Mouse (Mus musculus) olfactory bulb, adult 2 months (tissue): ENCODE measurements around the gene C1qtnf7. TPM values are rescaled to one million over a fixed set of nuclear protein-coding genes. Genes with fewer than 3 reads are reported as not detected.

ENCODE experiments used
- H3K27ac ChIP-seq: fragments of 200-500 bp; 2 replicates; pipeline ENCODE4 v1.5.1; 2012; ENCODE audit warnings: low read depth, low read length; ENCODE audit not compliant: insufficient read depth
- H3K4me1 ChIP-seq: fragments of 200-500 bp; 2 replicates; pipeline ENCODE4 v1.6.1; 2012; ENCODE audit warnings: low read length; ENCODE audit not compliant: control insufficient read depth, insufficient read depth
- H3K4me3 ChIP-seq: fragments of 200-500 bp; 2 replicates; pipeline ENCODE4 v1.5.1; 2012; ENCODE audit warnings: mild to moderate bottlenecking, low read depth, low read length, moderate library complexity; ENCODE audit not compliant: insufficient read depth
- CTCF ChIP-seq: fragments of 200-500 bp; IDR thresholded peaks from 2 replicates; pipeline ENCODE4 v1.5.1; 2012; ENCODE audit warnings: low read depth, mild to moderate bottlenecking, low read length, moderate library complexity; ENCODE audit not compliant: insufficient read depth
- POLR2A ChIP-seq: fragments of 200-500 bp; IDR thresholded peaks from 2 replicates; pipeline ENCODE4 v1.6.1; 2012; ENCODE audit warnings: mild to moderate bottlenecking, low read depth, low read length, moderate library complexity; ENCODE audit not compliant: insufficient read depth
- WGBS: fragments of 180-500 bp; shearing (Covaris S2); methylation state at CpG from one replicate; pipeline ENCODE4 v1.1.7; 2018; 5-methylcytosine and 5-hydroxymethylcytosine counted together
- polyA plus RNA-seq: library from polyadenylated mRNA; stranded (reverse); fragments of >200 nt; gene quantifications from 2 replicates; pipeline ENCODE4 v1.2.4, GENCODE M21; 2012; ENCODE audit warnings: low replicate concordance; ENCODE audit not compliant: missing spikeins, insufficient read depth, insufficient read length

The C1qtnf7 gene
- polyA plus RNA-seq, 1 experiment, result not detected

DNA sequence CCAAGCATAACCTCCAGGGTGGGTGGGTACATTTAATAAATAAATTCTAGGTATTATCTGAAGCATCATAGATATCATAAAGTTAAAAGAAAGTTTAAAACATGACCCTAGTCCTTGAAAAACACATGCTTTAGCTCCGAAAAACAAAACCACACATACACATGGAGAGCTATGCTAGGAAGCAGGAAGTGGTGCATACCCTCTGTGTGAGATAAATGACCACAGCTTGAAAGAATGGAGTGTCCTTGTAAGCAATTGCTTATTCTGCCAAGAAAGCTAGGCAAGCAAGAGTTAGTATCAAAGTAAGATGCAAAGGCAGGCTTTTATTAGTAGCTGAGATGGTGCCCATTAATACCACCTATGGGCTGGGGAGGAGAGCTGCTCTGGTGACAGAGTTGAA is 6.4 kb upstream of the C1qtnf7 start:
- Histone ChIP-seq H3K4me3 (no peak overlapping the region), H3K4me1 (no peaks in the 10 kb centered on the region), H3K27ac (no peak overlapping the region)
- 90% methylated on average over 1 of the region's 1 CpGs for WGBS
- TF ChIP-seq CTCF, result no peak
- no peak for TF ChIP-seq POLR2A

DNA sequence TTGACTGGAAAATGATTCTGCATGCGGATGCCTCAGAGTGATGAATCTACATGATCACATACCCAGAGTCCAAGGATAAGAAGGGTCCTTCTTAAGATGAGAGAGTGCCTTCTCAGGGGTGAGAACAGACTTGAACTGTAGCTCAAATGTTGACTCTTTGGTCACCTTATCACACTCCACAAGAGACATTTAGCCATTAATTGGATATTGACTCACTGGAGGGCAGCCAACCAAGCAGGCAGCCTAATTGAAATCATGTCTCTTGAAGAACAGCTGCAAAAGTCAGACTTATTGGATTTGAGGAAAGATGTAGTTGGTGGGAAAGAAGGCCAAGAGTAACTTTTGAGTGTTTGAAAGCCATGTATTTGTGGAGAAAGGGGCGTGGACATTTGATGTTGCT is 4.2 kb upstream of the C1qtnf7 start:
- 84% methylated on average over 2 of the region's 2 CpGs for WGBS
- TF ChIP-seq POLR2A, result no peak
- no peak for TF ChIP-seq CTCF
- no peak overlapping the region for H3K4me3 ChIP-seq

DNA sequence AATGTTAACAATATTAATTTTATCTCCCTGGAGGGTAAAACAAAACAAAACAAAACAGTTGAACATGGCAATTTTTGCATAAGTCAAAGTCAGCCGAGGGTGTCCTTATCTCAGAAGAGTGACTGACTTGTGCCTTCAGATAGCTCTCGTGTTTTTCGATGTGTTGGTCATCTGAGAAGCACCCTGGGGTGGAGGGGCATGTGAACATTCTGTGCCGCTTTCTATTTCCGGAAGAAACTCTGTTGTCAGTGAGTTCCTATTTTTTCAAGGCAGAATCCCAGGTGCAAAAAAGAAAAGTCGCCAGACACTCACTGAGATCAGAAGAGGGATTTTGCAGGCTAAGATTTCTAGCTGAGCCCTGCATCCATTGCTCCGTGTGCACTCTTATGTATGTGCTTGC is 1.2 kb downstream of the C1qtnf7 start:
- H3K27ac ChIP-seq, result no peak overlapping the region
- H3K4me3 ChIP-seq, result no peak overlapping the region
- TF ChIP-seq CTCF (no peak), POLR2A (no peak)
- WGBS, result 78% methylated on average over 7 of the region's 7 CpGs
- H3K4me1 ChIP-seq, result no peaks in the 10 kb centered on the region

More for the DNA sequence above, 4.2 kb upstream of the C1qtnf7 start:
- no peaks in the 10 kb centered on the region for H3K4me1 ChIP-seq
- no peak overlapping the region for H3K27ac ChIP-seq

DNA sequence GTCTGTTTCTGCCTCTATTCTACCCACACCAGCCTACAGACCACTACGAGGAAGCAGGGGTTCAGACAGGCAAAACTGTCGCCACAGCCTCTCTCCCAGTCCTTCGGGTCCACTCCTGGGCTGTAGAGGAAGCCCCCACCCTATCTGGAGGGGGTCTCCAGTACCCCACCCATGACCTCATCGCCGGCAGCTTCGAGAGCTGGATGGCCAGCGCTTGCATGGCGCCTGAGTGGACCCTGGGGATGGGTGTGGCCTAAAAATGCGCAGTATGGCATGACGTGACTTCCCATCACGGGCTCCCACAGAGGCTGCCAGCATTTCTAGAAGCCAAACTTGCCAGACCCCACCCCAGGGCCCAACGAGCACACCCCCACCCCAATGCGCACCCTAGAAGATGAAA is 2.0 kb downstream of the C1qtnf7 start:
- WGBS, result 89% methylated on average over 13 of the region's 13 CpGs
- TF ChIP-seq POLR2A (no peak), CTCF (no peak)

DNA sequence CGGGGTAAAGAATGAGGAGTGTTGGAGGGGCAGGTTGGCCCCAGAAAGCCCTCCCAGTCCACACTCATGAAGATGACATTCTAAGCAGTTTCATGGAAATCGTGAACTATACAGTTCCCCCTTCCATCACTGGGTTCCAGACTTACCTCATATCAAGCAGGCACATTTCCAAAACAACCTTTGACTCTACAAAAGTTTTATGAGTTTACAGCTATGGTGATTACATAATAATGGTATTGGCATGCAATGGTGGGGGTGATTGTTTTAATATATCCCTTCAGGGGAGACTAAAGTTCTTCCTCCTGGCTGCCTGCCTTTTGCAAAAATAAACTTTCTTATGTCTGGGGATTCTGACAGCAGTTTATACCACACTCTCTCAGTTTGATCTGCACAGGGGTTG is 4.6 kb downstream of the C1qtnf7 start:
- H3K4me1 ChIP-seq, result no peaks in the 10 kb centered on the region
- no peak overlapping the region for H3K27ac ChIP-seq
- TF ChIP-seq CTCF, result no peak
- TF ChIP-seq POLR2A, result no peak
- H3K4me3 ChIP-seq, result no peak overlapping the region
- WGBS, result 93% methylated on average over 2 of the region's 2 CpGs

More for the DNA sequence above, 2.0 kb downstream of the C1qtnf7 start:
- Histone ChIP-seq H3K4me1 (no peaks in the 10 kb centered on the region), H3K4me3 (no peak overlapping the region), H3K27ac (no peak overlapping the region)

DNA sequence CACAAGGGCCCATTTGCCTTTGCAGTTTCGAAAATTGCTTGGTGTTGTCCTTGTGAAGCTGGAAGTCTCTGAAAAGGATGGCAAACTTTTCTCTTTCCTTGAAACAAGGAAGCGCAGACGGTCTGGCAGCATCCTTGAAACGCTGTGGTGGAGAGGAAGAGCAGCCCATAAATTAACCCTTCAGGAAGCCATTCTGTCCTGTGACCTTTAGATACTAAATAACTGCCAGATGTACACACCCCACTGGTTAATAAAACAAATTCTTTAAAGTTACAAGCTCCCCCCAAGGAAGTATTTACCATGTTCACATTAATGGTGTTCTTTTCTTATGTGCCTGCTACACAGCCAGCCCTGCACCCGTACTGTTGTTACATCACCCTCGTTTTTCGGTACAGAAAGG is 6.0 kb downstream of the C1qtnf7 start:
- Histone ChIP-seq H3K4me1 (no peaks in the 10 kb centered on the region), H3K27ac (no peak overlapping the region), H3K4me3 (no peak overlapping the region)
- TF ChIP-seq CTCF (no peak), POLR2A (no peak)
- WGBS, result 89% methylated on average over 7 of the region's 7 CpGs

DNA sequence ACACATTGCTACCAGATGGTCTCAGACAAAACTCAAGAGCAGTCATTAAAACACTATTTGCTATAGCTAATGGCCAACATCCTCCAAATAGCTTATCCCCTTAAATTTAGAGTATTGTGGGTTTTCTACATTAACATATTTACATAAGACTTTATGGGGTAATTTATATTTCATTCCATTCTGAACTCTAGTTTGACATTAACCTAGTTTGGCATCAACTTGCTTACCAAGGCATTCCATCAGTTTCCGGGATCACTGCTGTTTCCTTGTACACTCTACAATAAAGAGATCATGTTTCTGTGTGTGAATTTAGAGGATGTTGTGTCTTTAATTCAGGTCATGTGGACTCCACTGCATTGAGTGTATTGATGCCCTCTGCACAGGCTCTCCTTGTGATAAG is 7.5 kb downstream of the C1qtnf7 start:
- Histone ChIP-seq H3K4me3 (no peak overlapping the region), H3K27ac (no peak overlapping the region), H3K4me1 (no peaks in the 10 kb centered on the region)
- TF ChIP-seq CTCF, result no peak
- TF ChIP-seq POLR2A, result no peak
- 84% methylated on average over 1 of the region's 1 CpGs for WGBS

DNA sequence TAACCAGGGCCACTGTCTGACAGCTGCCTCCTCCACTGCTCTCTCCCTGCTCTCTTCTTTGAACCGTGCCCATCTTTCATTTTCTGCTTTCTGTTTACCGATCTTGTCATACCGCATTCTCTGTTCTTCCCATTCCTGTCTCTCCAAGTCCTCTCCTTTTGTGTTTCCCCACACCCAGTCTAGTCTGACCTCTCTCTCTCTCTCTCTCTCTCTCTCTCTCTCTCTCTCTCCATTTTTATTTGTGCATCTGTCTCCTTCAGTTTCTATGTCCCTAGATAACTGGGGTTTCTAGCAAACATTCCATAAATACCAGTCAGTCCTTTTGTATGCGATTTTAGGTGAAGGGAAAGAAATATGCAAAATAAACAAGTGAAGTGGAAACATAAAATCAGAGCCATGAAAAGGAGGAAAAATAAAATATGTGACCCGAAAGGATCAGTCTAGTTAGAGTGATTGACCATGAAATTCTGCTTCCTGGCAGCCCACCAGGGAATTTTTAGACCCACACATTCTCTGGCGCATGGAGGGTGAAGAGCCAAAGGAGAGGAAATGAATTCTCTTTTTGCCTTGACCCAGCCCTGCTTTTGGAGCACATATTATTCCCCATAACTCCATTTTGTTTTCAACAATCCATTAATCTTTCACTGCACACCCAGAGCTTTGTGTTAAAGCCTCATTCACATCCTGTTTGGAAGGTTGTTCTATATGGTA is 11.7 kb downstream of the C1qtnf7 start:
- Histone ChIP-seq H3K27ac (no peak overlapping the region), H3K4me1 (no peaks in the 10 kb centered on the region), H3K4me3 (no peak overlapping the region)
- 80% methylated on average over 6 of the region's 6 CpGs for WGBS
- no peak for TF ChIP-seq POLR2A
- TF ChIP-seq CTCF, result no peak

DNA sequence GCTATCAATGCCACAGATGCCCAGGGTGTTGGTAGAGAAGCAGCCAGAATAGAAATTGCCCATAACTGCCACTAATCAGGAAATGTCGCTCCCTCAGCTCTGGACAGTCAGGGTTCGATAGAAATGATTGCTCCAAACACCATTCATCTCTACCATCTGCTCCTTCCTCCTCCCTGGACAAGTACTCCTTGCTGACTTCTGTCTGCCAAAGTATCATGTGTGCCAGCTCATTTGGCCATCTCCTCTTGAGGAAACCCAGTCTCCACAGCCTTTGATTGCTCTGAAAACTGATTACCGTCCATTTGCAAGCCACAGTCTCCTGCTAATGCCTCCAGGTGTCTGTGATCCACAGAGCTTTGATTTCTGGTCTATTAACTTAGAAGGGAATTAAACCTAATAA is 14.8 kb downstream of the C1qtnf7 start:
- 84% methylated on average over 3 of the region's 3 CpGs for WGBS
- TF ChIP-seq POLR2A, result no peak
- no peak for TF ChIP-seq CTCF
- no peak overlapping the region for H3K27ac ChIP-seq
- no peaks in the 10 kb centered on the region for H3K4me1 ChIP-seq
- H3K4me3 ChIP-seq, result no peak overlapping the region

DNA sequence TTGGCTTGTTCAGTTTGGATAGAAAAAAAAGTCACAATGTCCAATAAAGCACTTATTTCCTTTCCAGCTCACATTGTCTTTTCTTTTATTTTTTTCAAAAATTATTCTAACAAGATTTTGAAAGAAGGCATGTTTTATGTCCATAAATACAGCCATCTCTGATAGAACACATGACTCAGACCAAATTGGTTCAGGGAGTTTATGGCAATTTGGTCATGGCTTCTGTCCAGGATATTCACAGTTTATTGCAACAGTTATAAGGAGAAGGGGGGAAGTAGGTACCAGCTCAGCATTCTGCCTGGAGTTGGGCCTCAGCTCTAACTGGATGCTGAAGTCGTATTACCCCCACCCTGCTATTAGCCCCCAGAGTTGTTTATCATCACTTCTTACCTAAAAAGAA is 15.5 kb downstream of the C1qtnf7 start:
- H3K4me1 ChIP-seq, result no peaks in the 10 kb centered on the region
- WGBS, result 95% methylated on average over 1 of the region's 1 CpGs
- H3K27ac ChIP-seq, result no peak overlapping the region
- H3K4me3 ChIP-seq, result no peak overlapping the region
- TF ChIP-seq POLR2A (no peak), CTCF (no peak)
